Mouse (Mus musculus) olfactory bulb, adult 2 months (tissue): ENCODE measurements around the gene Gosr1. TPM values are rescaled to one million over a fixed set of nuclear protein-coding genes. Genes with fewer than 3 reads are reported as not detected.

Source experiments
- H3K27ac ChIP-seq: fragments of 200-500 bp; 2 replicates; pipeline ENCODE4 v1.5.1; 2012; ENCODE audit warnings: low read depth, low read length; ENCODE audit not compliant: insufficient read depth
- H3K4me1 ChIP-seq: fragments of 200-500 bp; 2 replicates; pipeline ENCODE4 v1.6.1; 2012; ENCODE audit warnings: low read length; ENCODE audit not compliant: control insufficient read depth, insufficient read depth
- H3K4me3 ChIP-seq: fragments of 200-500 bp; 2 replicates; pipeline ENCODE4 v1.5.1; 2012; ENCODE audit warnings: mild to moderate bottlenecking, low read depth, low read length, moderate library complexity; ENCODE audit not compliant: insufficient read depth
- CTCF ChIP-seq: fragments of 200-500 bp; IDR thresholded peaks from 2 replicates; pipeline ENCODE4 v1.5.1; 2012; ENCODE audit warnings: low read depth, mild to moderate bottlenecking, low read length, moderate library complexity; ENCODE audit not compliant: insufficient read depth
- POLR2A ChIP-seq: fragments of 200-500 bp; IDR thresholded peaks from 2 replicates; pipeline ENCODE4 v1.6.1; 2012; ENCODE audit warnings: mild to moderate bottlenecking, low read depth, low read length, moderate library complexity; ENCODE audit not compliant: insufficient read depth
- WGBS: fragments of 180-500 bp; shearing (Covaris S2); methylation state at CpG from one replicate; pipeline ENCODE4 v1.1.7; 2018; 5-methylcytosine and 5-hydroxymethylcytosine counted together
- polyA plus RNA-seq: library from polyadenylated mRNA; stranded (reverse); fragments of >200 nt; gene quantifications from 2 replicates; pipeline ENCODE4 v1.2.4, GENCODE M21; 2012; ENCODE audit warnings: low replicate concordance; ENCODE audit not compliant: missing spikeins, insufficient read depth, insufficient read length

The Gosr1 gene
- polyA plus RNA-seq, 1 experiment, result not detected

- Histone ChIP-seq H3K4me3 (no peak overlapping the region), H3K27ac (no peak overlapping the region), H3K4me1 (no peaks in the 10 kb centered on the region)
- no peak for TF ChIP-seq CTCF
- no peak for TF ChIP-seq POLR2A
- whole genome bisulfite sequencing, result 89% methylated on average over 6 of the region's 6 CpGs
Observed at GRCm38 (mm10) chr11:76797236-76797635, 33.9 kb upstream of the Gosr1 start.

- no peak for TF ChIP-seq POLR2A
- no peak overlapping the region for H3K27ac ChIP-seq
- H3K4me3 ChIP-seq, result no peak overlapping the region
- WGBS, result 48% methylated on average over 5 of the region's 5 CpGs
- no peaks in the 10 kb centered on the region for H3K4me1 ChIP-seq
Observed at GRCm38 (mm10) chr11:76795326-76795725, 31.9 kb upstream of the Gosr1 start.

- H3K4me3 ChIP-seq, result no peak overlapping the region
- WGBS, result 83% methylated on average over 7 of the region's 7 CpGs
- H3K4me1 ChIP-seq, result no peaks in the 10 kb centered on the region
- H3K27ac ChIP-seq, result no peak overlapping the region
- TF ChIP-seq POLR2A (no peak), CTCF (no peak)
Observed at GRCm38 (mm10) chr11:76791331-76791730, 28.0 kb upstream of the Gosr1 start.

GRCm38 (mm10) chr11:76789252-76789651 lies 25.9 kb upstream of the Gosr1 start:
- H3K4me3 ChIP-seq, result no peak overlapping the region
- WGBS, result 84% methylated on average over 1 of the region's 1 CpGs
- TF ChIP-seq CTCF (no peak), POLR2A (no peak)
- no peak overlapping the region for H3K27ac ChIP-seq
- H3K4me1 ChIP-seq, result no peaks in the 10 kb centered on the region

DNA sequence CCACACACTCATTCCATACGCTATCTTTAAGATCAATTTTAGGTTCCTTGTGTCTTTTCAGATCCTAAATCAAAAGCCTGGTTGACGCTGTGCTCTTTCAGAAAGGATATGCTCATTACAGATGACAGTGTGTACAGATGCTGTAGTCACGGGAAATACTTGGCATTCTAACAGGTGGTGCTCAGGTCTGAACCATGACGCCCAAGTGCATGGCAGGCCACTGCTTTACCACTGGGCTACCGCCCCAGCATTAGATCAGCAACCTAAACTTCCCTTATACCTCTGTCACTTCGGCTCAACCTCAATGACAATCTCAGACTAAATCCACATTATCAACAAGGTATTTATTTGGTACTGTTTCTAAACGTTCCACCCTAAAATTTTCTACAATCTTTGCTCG lies 12.2 kb upstream of the Gosr1 start:
- TF ChIP-seq POLR2A (no peak), CTCF (no peak)
- Histone ChIP-seq H3K4me3 (no peak overlapping the region), H3K27ac (no peak overlapping the region), H3K4me1 (no peaks in the 10 kb centered on the region)
- 87% methylated on average over 8 of the region's 8 CpGs for WGBS

- Histone ChIP-seq H3K4me3 (no peak overlapping the region), H3K4me1 (no peaks in the 10 kb centered on the region), H3K27ac (no peak overlapping the region)
- no peak for TF ChIP-seq POLR2A
- TF ChIP-seq CTCF, result no peak
- 44% methylated on average over 3 of the region's 3 CpGs for WGBS
Observed at GRCm38 (mm10) chr11:76773811-76774210, 10.4 kb upstream of the Gosr1 start.

DNA sequence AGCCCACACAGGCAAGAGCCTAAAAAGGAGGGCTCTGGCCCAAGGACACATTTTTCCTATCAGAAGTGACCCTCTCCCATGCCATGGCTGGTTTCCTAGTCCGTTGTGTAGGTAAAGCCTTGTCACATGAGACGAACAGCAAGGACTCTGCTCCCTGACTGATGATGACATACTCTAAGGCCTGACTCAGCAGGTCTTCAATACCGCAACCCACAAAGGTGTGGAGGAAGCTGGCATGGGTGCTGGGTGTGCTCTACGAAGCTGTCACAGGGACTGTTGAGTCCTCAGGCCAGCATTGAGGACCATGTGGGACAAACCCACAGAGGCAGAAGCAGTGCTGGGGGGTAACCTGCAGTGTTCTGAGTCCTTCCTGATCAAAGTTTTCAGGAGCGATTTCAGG lies 7.2 kb upstream of the Gosr1 start:
- Histone ChIP-seq H3K4me1 (no peaks in the 10 kb centered on the region), H3K4me3 (no peak overlapping the region), H3K27ac (no peak overlapping the region)
- 93% methylated on average over 5 of the region's 5 CpGs for WGBS
- no peak for TF ChIP-seq POLR2A
- TF ChIP-seq CTCF, result no peak

- H3K4me3 ChIP-seq, result no peak overlapping the region
- no peaks in the 10 kb centered on the region for H3K4me1 ChIP-seq
- no peak for TF ChIP-seq CTCF
- no peak for TF ChIP-seq POLR2A
- H3K27ac ChIP-seq, result no peak overlapping the region
- 7% methylated on average over 4 of the region's 4 CpGs for WGBS
Observed at GRCm38 (mm10) chr11:76763741-76764122, 353 bp upstream of the Gosr1 start.

GRCm38 (mm10) chr11:76752276-76752675 lies 11.1 kb downstream of the Gosr1 start:
- WGBS, result 84% methylated on average over 3 of the region's 3 CpGs
- Histone ChIP-seq H3K27ac (no peak overlapping the region), H3K4me1 (peaks cover 4% of the 10 kb centered on the region; the same call in 1 of the 2 replicates), H3K4me3 (no peak overlapping the region)
- no peak for TF ChIP-seq POLR2A
- TF ChIP-seq CTCF, result no peak

- no peak overlapping the region for H3K27ac ChIP-seq
- no peak for TF ChIP-seq CTCF
- TF ChIP-seq POLR2A, result no peak
- 91% methylated on average over 9 of the region's 9 CpGs for WGBS
Observed at GRCm38 (mm10) chr11:76748819-76749218, 14.6 kb downstream of the Gosr1 start.

More at GRCm38 (mm10) chr11:76748819-76749218, 14.6 kb downstream of the Gosr1 start:
- no peaks in the 10 kb centered on the region for H3K4me1 ChIP-seq
- no peak overlapping the region for H3K4me3 ChIP-seq
